ENCODE assay signal across 26 mouse cellular contexts in the genomic region with DNA sequence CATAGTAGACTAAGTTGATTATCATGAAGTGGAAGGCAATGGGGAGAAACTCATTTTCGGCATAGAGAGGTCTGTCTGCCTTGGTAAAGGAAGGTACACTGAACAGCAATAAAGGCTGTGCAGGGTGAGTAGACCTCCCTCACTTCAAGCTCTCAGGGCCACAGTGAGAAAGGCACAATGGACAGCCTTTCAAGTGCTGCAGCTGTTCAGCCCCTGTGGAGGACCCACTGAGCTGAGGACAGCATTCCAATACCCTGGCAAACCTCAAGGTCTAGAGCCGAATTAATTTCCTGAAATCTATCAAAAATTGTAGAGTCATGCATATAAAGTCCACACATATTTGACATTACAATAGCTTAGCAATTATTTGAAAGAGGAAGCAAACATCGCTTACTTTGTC.
DNase-seq lines count a peak whose midpoint lies in the region; ATAC-seq and TF ChIP-seq lines count a peak whose summit lies in the region.
"Had no signal": no experiment of that assay in that cellular context is flagged by ENCODE, and none has a peak within 500 bp of the region (broad histone marks: within the 10 kb centered on the region; RNA-seq: fewer than 3 reads in every experiment).

No protein-coding gene starts in this region.

- no peaks in the 10 kb centered on the region for H3K36me3 ChIP-seq in limb, embryonic 14.5 days (ENCODE audit: control insufficient read depth, insufficient read depth, low read length)
- H3K36me3 ChIP-seq in limb, embryonic 10.5 days: no peaks in the 10 kb centered on the region
- H3K36me3 ChIP-seq in embryonic facial prominence, embryonic 15.5 days: no peaks in the 10 kb centered on the region
- H3K36me3 ChIP-seq: embryonic facial prominence, embryonic 13.5 days; forebrain, embryonic 10.5 days; forebrain, embryonic 12.5 days; G1E had no signal

- no peak overlapping the region for H3K27ac ChIP-seq in limb, embryonic 14.5 days (replicated peaks; ENCODE audit: low read depth, low read length)
- no peak overlapping the region for H3K27ac ChIP-seq in limb, embryonic 10.5 days
- H3K27ac ChIP-seq in embryonic facial prominence, embryonic 15.5 days (replicated peaks): 0 out of 2 replicates have a peak overlapping the region, but pooled peaks have one; percentile 25
- H3K27ac ChIP-seq: embryonic facial prominence, embryonic 13.5 days; forebrain, embryonic 10.5 days; forebrain, embryonic 12.5 days had no signal

- peak; percentile 37; the same call in 1 of the 2 replicates for ATAC-seq in limb, embryonic 14.5 days (ENCODE audit: low FRiP score, low read depth)
- no peak for ATAC-seq in embryonic facial prominence, embryonic 15.5 days (ENCODE audit: insufficient number of reproducible peaks, low FRiP score, low TSS enrichment, low read depth)
- ATAC-seq: CD4-positive, CD25-positive, alpha-beta regulatory T cell, adult 4 months; forebrain, embryonic 14.5 days; forebrain, embryonic 16.5 days had no signal

- no peaks in the 10 kb centered on the region for H3K27me3 ChIP-seq in limb, embryonic 14.5 days (ENCODE audit: control insufficient read depth, insufficient read depth, low read length)
- H3K27me3 ChIP-seq in limb, embryonic 10.5 days (ENCODE audit: low read depth, poor library complexity, severe bottlenecking): no peaks in the 10 kb centered on the region
- H3K27me3 ChIP-seq in embryonic facial prominence, embryonic 15.5 days: no peaks in the 10 kb centered on the region
- H3K27me3 ChIP-seq: CH12.LX; embryonic facial prominence, embryonic 13.5 days; forebrain, embryonic 12.5 days had no signal

- TF ChIP-seq POLR2A in limb, embryonic 14.5 days (IDR thresholded peaks at IDR 0.05; ENCODE audit: borderline replicate concordance, extremely low read depth, insufficient read depth, insufficient read length): no peak

- no peak overlapping the region for H3K9ac ChIP-seq in limb, embryonic 14.5 days (ENCODE audit: low read depth, low read length, severe bottlenecking)
- no peak overlapping the region for H3K9ac ChIP-seq in embryonic facial prominence, embryonic 15.5 days
- H3K9ac ChIP-seq: embryonic facial prominence, embryonic 13.5 days; forebrain, embryonic 12.5 days had no signal

- H3K4me1 ChIP-seq in limb, embryonic 14.5 days (ENCODE audit: control insufficient read depth, insufficient read depth, low read length): 0 out of 2 replicates have a peak, but pooled peaks cover 4% of the 10 kb centered on the region
- no peaks in the 10 kb centered on the region for H3K4me1 ChIP-seq in limb, embryonic 10.5 days
- H3K4me1 ChIP-seq in embryonic facial prominence, embryonic 15.5 days: 0 out of 2 replicates have a peak, but pooled peaks cover 3% of the 10 kb centered on the region
- H3K4me1 ChIP-seq: embryonic facial prominence, embryonic 13.5 days; forebrain, embryonic 10.5 days; forebrain, embryonic 12.5 days had no signal

- H3K4me3 ChIP-seq in limb, embryonic 14.5 days (replicated peaks; ENCODE audit: low read length): no peak overlapping the region
- H3K4me3 ChIP-seq in limb, embryonic 10.5 days: no peak overlapping the region
- no peak overlapping the region for H3K4me3 ChIP-seq in embryonic facial prominence, embryonic 15.5 days (replicated peaks)
- H3K4me3 ChIP-seq: embryonic facial prominence, embryonic 13.5 days; erythroblast, embryonic 14.5 days; forebrain, embryonic 10.5 days; forebrain, embryonic 12.5 days had no signal

- 65% methylated on average over 3 of the region's 3 CpGs for WGBS in limb, embryonic 14.5 days
- 90% methylated on average over 3 of the region's 3 CpGs for WGBS in limb, embryonic 10.5 days
- 72% methylated on average over 3 of the region's 3 CpGs for WGBS in embryonic facial prominence, embryonic 15.5 days

- no peak overlapping the region for H3K4me2 ChIP-seq in limb, embryonic 14.5 days (replicated peaks; ENCODE audit: low read depth, low read length, severe bottlenecking)
- no peak overlapping the region for H3K4me2 ChIP-seq in embryonic facial prominence, embryonic 15.5 days (replicated peaks)
- H3K4me2 ChIP-seq: embryonic facial prominence, embryonic 13.5 days; forebrain, embryonic 12.5 days had no signal

- H3K9me3 ChIP-seq in limb, embryonic 14.5 days (ENCODE audit: control insufficient read depth, low read length): no peaks in the 10 kb centered on the region
- H3K9me3 ChIP-seq in limb, embryonic 10.5 days (replicated peaks): no peaks in the 10 kb centered on the region
- no peaks in the 10 kb centered on the region for H3K9me3 ChIP-seq in embryonic facial prominence, embryonic 15.5 days (replicated peaks)
- H3K9me3 ChIP-seq: embryonic facial prominence, embryonic 13.5 days; forebrain, embryonic 10.5 days; forebrain, embryonic 12.5 days had no signal

- DNase-seq in embryo, embryonic 10 days (ENCODE audit: low spot score): peak; percentile 10
- no peak for DNase-seq in embryo, embryonic 10.5 days (ENCODE audit: low spot score)
- no peak for DNase-seq in limb, embryonic 14.5 days (ENCODE audit: low spot score)
- DNase-seq in limb, embryonic 10.5 days (ENCODE audit: low spot score): no peak
- DNase-seq in Muller cell, postnatal 12 days (ENCODE audit: inconsistent ontology term): peak; percentile 47
- DNase-seq in layer of hippocampus, adult 11-12 months (ENCODE audit: low spot score): no peak
- DNase-seq in urinary bladder, postnatal 14 days (ENCODE audit: low spot score): no peak
- DNase-seq: adrenal gland, adult 2 months; adrenal gland, postnatal 10 days; adrenal gland, postnatal 25 days; B cell, adult 2 months; cerebellum, adult 11-12 months; cerebellum, adult 2 months; cerebellum, adult 9-10 months; cerebellum, postnatal 10 days; cerebellum, postnatal 25 days had no signal

Comparison
In these comparisons a context has a peak if more than half of its experiments do, and no peak if none do; other contexts are left out.
1. DNase-seq: peak in embryo, embryonic 10 days (single experiment) and Muller cell, postnatal 12 days (single experiment); none in embryo, embryonic 10.5 days (single experiment), limb, embryonic 14.5 days (single experiment), limb, embryonic 10.5 days (single experiment), layer of hippocampus, adult 11-12 months (single experiment) and urinary bladder, postnatal 14 days (single experiment).